Mouse (Mus musculus) liver, adult 2 months (tissue): ENCODE data around the gene Atp2a1. TPM values are rescaled to one million over a fixed set of nuclear protein-coding genes. Genes with fewer than 3 reads are reported as not detected.

Experiments used
- DNase-seq: peaks from one replicate; pipeline ENCODE4 v3.0.0-alpha.2; 2011; ENCODE audit warnings: low read depth, low spot score; ENCODE audit errors: extremely low read depth
- H3K27ac ChIP-seq: fragments of 200-500 bp; replicated peaks from 2 replicates; pipeline ENCODE4 v1.5.1; 2012; ENCODE audit warnings: low read depth, mild to moderate bottlenecking, control low read depth, inconsistent platforms, low read length; ENCODE audit not compliant: insufficient read depth
- H3K27me3 ChIP-seq: fragments of 200-500 bp; 2 replicates; pipeline ENCODE4 v1.6.1; 2012; ENCODE audit warnings: mild to moderate bottlenecking, moderate library complexity, low read length, inconsistent platforms; ENCODE audit not compliant: control insufficient read depth, insufficient read depth
- H3K36me3 ChIP-seq: fragments of 200-500 bp; 2 replicates; pipeline ENCODE4 v1.6.1; 2012; ENCODE audit warnings: low read length, inconsistent platforms; ENCODE audit not compliant: control insufficient read depth, insufficient read depth
- H3K4me1 ChIP-seq: fragments of 200-500 bp; 2 replicates; pipeline ENCODE4 v1.6.1; 2011; ENCODE audit warnings: low read length; ENCODE audit not compliant: control insufficient read depth, insufficient read depth
- H3K4me3 ChIP-seq: fragments of 200-500 bp; 2 replicates; pipeline ENCODE4 v1.5.1; 2011; ENCODE audit warnings: low read depth, mild to moderate bottlenecking, control low read depth, low read length, moderate library complexity; ENCODE audit not compliant: insufficient read depth
- H3K79me2 ChIP-seq: fragments of 200-500 bp; 2 replicates; pipeline ENCODE4 v1.6.1; 2012; ENCODE audit warnings: inconsistent platforms, mild to moderate bottlenecking, low read length, moderate library complexity; ENCODE audit not compliant: control insufficient read depth, insufficient read depth
- H3K9ac ChIP-seq: fragments of 200-500 bp; 2 replicates; pipeline ENCODE4 v1.6.1; 2012; ENCODE audit warnings: low read depth, mild to moderate bottlenecking, control low read depth, inconsistent platforms, low read length
- CTCF ChIP-seq: fragments of 200-500 bp; IDR thresholded peaks from 2 replicates; pipeline ENCODE4 v1.5.1; 2011; ENCODE audit warnings: low read depth, low read length, control low read depth
- POLR2A ChIP-seq: fragments of 200-500 bp; IDR thresholded peaks from 2 replicates; pipeline ENCODE4 v1.6.1; 2011; ENCODE audit warnings: low read length, control low read depth; ENCODE audit not compliant: insufficient read depth; ENCODE audit errors: extremely low read depth
- WGBS: fragments of 180-500 bp; shearing (Covaris S2); methylation state at CpG from one replicate; pipeline ENCODE4 v1.1.7; 2018; 5-methylcytosine and 5-hydroxymethylcytosine counted together
- polyA plus RNA-seq: library from polyadenylated mRNA; depleted of rRNA; stranded (reverse); fragments of >200 nt; gene quantifications from 2 replicates; pipeline ENCODE4 v1.2.3, GENCODE M21; 2012; rRNA removed
- total RNA-seq: library from RNA; depleted of rRNA; stranded (reverse); fragments of >200 nt; gene quantifications from 2 replicates; pipeline ENCODE4 v1.2.3, GENCODE M21; 2014; rRNA removed

Atp2a1 gene
- total and polyA plus RNA-seq, 2 experiments: 0.34 to 5.0 TPM

- Histone ChIP-seq H3K4me1 (peaks cover 5% of the 10 kb centered on the region), H3K9ac (no peak overlapping the region), H3K79me2 (peaks cover 3% of the 10 kb centered on the region; the same call in 1 of the 2 replicates), H3K27me3 (no peaks in the 10 kb centered on the region), H3K4me3 (no peak overlapping the region), H3K27ac (no peak overlapping the region), H3K36me3 (no peaks in the 10 kb centered on the region)
- no peak for DNase-seq
- WGBS: 48% methylated on average over 6 of the region's 6 CpGs
- TF ChIP-seq POLR2A: no peak
- no peak for TF ChIP-seq CTCF
Measured at GRCm38 (mm10) chr7:126397221-126397620, 65.7 kb downstream of the Atp2a1 start.

GRCm38 (mm10) chr7:126396298-126397119 lies 66.4 kb downstream of the Atp2a1 start, which contains the start of gene Nfatc2ip:
TSS of gene Nfatc2ip (minus strand) at chr7:126396737.
- peak within 1 kb of the TSS; percentile 89 for H3K4me3 ChIP-seq
- no peaks in the 10 kb centered on the region for H3K36me3 ChIP-seq
- H3K27ac ChIP-seq: no peak within 1 kb of the TSS
- TF ChIP-seq POLR2A (peak; percentile 75), CTCF (no peak)
- H3K4me1 ChIP-seq: peaks cover 5% of the 10 kb centered on the region
- H3K9ac ChIP-seq: peak within 1 kb of the TSS; percentile 83
- H3K27me3 ChIP-seq: no peaks in the 10 kb centered on the region
- DNase-seq: peak; percentile 98
- under 1% methylated on average over 59 of the region's 59 CpGs for WGBS
- H3K79me2 ChIP-seq: peaks cover 3% of the 10 kb centered on the region; the same call in 1 of the 2 replicates

Other genes starting within 250 kb of the Atp2a1 start
- gene Sbk1, start 190.5 kb downstream of the Atp2a1 start, total RNA-seq: 12.2 and 13.5 TPM in 2 replicates
- gene Sbk1, start 190.5 kb downstream of the Atp2a1 start, polyA plus RNA-seq: 17.1 and 21.6 TPM in 2 replicates
- gene Lat, start 93.5 kb downstream of the Atp2a1 start, total RNA-seq: 0.46 and 1.3 TPM in 2 replicates
- gene Lat, start 93.5 kb downstream of the Atp2a1 start, polyA plus RNA-seq: 1.4 TPM in 2 replicates
- gene Spns1, start 85.7 kb downstream of the Atp2a1 start, total RNA-seq: 14.5 and 28.4 TPM in 2 replicates
- gene Spns1, start 85.7 kb downstream of the Atp2a1 start, polyA plus RNA-seq: 62.8 and 74.8 TPM in 2 replicates
- gene Nfatc2ip, start 66.4 kb downstream of the Atp2a1 start, total RNA-seq: 1.3 and 1.7 TPM in 2 replicates
- 2.1 and 2.8 TPM in 2 replicates for gene Nfatc2ip, start 66.4 kb downstream of the Atp2a1 start, polyA plus RNA-seq
- gene Cd19, start 48.2 kb downstream of the Atp2a1 start, total RNA-seq: 0.18 and 0.87 TPM in 2 replicates
- gene Cd19, start 48.2 kb downstream of the Atp2a1 start, polyA plus RNA-seq: 0.47 and 1.7 TPM in 2 replicates
- gene Rabep2, start 34.3 kb downstream of the Atp2a1 start, total RNA-seq: 6.5 and 8.6 TPM in 2 replicates
- 9.8 and 15.1 TPM in 2 replicates for gene Rabep2, start 34.3 kb downstream of the Atp2a1 start, polyA plus RNA-seq
- 4.6 and 7.7 TPM in 2 replicates for gene Sh2b1, start 12.3 kb upstream of the Atp2a1 start, total RNA-seq
- gene Sh2b1, start 12.3 kb upstream of the Atp2a1 start, polyA plus RNA-seq: 36.2 and 43.1 TPM in 2 replicates
- gene Tufm, start 24.3 kb upstream of the Atp2a1 start, total RNA-seq: 90.8 and 94.4 TPM in 2 replicates
- 163 TPM in 2 replicates for gene Tufm, start 24.3 kb upstream of the Atp2a1 start, polyA plus RNA-seq
- gene Atxn2l, start 40.3 kb upstream of the Atp2a1 start, total RNA-seq: 4.6 and 6.4 TPM in 2 replicates
- 42.9 and 81.3 TPM in 2 replicates for gene Atxn2l, start 40.3 kb upstream of the Atp2a1 start, polyA plus RNA-seq
- 79.4 and 85.6 TPM in 2 replicates for gene Eif3c, start 103.3 kb upstream of the Atp2a1 start, total RNA-seq
- 54.2 and 64.1 TPM in 2 replicates for gene Eif3c, start 103.3 kb upstream of the Atp2a1 start, polyA plus RNA-seq
- gene Apobr, start 121.8 kb upstream of the Atp2a1 start, total RNA-seq: 0.74 and 1.6 TPM in 2 replicates
- 0.58 and 1.0 TPM in 2 replicates for gene Apobr, start 121.8 kb upstream of the Atp2a1 start, polyA plus RNA-seq
- 7.1 and 9.5 TPM in 2 replicates for gene Cln3, start 122.7 kb upstream of the Atp2a1 start, total RNA-seq
- gene Cln3, start 122.7 kb upstream of the Atp2a1 start, polyA plus RNA-seq: 40.9 and 57.0 TPM in 2 replicates
- not detected in 2 replicates for gene Il27, start 131.8 kb upstream of the Atp2a1 start, total RNA-seq
- gene Il27, start 131.8 kb upstream of the Atp2a1 start, polyA plus RNA-seq: 0.31 TPM in 1 of 2 replicates, not detected in the other
- 3.0 and 3.2 TPM in 2 replicates for gene Nupr1, start 167.8 kb upstream of the Atp2a1 start, total RNA-seq
- gene Nupr1, start 167.8 kb upstream of the Atp2a1 start, polyA plus RNA-seq: 1.2 TPM in 2 replicates
- gene Sgf29, start 186.2 kb upstream of the Atp2a1 start, total RNA-seq: 7.7 and 10.7 TPM in 2 replicates
- gene Sgf29, start 186.2 kb upstream of the Atp2a1 start, polyA plus RNA-seq: 34.7 and 54.2 TPM in 2 replicates
- gene Sult1a1, start 213.3 kb upstream of the Atp2a1 start, total RNA-seq: 661 and 727 TPM in 2 replicates
- 566 and 586 TPM in 2 replicates for gene Sult1a1, start 213.3 kb upstream of the Atp2a1 start, polyA plus RNA-seq
- gene Bola2, start 232.3 kb upstream of the Atp2a1 start, total RNA-seq: 15.6 and 20.5 TPM in 2 replicates
- 35.6 and 37.7 TPM in 2 replicates for gene Bola2, start 232.3 kb upstream of the Atp2a1 start, polyA plus RNA-seq
- gene Slx1b, start 232.7 kb upstream of the Atp2a1 start, total RNA-seq: 4.1 and 4.6 TPM in 2 replicates
- 11.3 and 15.4 TPM in 2 replicates for gene Slx1b, start 232.7 kb upstream of the Atp2a1 start, polyA plus RNA-seq
- gene Coro1a, start 244.7 kb upstream of the Atp2a1 start, total RNA-seq: 7.7 and 9.0 TPM in 2 replicates
- gene Coro1a, start 244.7 kb upstream of the Atp2a1 start, polyA plus RNA-seq: 10.6 and 22.7 TPM in 2 replicates